Mouse (Mus musculus) c-Kit-negative CD71-positive TER-119-positive erythroid progenitor cells, embryonic 14.5 days (primary cell): ENCODE measurements around the gene Cd300ld3.
"Not testable (repeated sequence)": the region's sequence is repeated elsewhere in the genome, so short reads cannot be mapped to it uniquely, and the experiment has no call there.

ENCODE experiments used
- DNase-seq: peaks from one replicate; pipeline ENCODE4 v3.0.0-alpha.2; 2013; ENCODE audit warnings: low read depth, low spot score

The Cd300ld3 gene

DNA sequence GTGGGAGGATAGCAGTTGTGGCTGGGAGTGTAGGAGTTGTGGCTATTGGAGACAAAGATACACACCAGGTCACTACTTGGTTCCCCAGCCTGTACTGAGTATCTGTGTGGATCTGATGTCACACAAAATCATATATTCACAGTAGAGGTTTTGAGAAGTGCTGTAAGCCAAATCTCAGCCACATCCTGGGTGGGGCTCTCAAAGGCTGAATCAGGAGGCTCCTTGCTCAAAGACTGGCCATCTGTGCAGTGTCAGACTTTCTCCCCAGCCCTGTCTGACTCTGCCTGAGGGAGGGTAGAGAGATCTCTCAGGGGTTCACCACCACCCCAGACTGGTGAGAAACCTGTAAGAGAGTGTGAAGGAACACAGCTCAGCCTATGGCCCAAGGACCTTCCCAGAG, 6.3 kb upstream of the Cd300ld3 start:
- DNase-seq, result no peak

DNA sequence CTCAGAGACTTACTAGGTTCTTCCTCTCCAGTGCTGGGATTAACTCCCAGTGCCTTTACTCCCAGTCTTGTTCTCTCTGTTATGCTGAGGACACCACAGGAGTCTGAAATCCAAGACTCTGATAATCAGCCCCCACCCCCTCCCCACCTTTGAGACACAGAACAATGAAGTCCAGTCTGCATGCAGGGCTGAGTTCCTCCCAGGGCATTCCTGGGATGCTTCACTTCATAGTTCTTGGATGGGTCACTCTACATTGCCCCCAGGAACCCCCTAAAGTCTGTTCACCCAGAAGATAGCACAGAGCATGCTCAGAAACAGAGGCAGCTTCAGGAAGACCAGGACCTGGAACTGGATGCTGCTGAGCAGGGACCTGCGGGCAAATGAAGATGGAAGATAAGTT, 4.8 kb upstream of the Cd300ld3 start:
- DNase-seq, result no peak

DNA sequence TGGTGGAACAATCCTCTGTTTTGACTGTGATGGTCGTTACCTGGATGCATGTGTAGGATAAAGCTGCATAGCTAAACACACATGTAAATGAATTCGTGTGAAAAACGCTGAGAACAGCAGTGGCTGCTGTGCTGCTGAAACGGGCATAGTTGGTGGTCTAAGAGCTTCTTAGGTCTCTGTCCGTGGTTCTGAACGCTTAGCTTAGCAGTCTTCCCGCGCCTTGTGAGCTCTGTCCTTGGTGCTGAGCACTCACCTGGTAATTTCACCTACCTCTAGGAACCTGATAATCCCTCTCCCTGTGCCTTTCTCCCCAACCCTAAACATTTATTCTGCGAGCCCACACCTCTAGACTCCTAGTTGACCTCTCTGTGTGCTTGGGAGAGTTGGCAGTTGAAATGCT, 4.0 kb upstream of the Cd300ld3 start:
- DNase-seq, result no peak

DNA sequence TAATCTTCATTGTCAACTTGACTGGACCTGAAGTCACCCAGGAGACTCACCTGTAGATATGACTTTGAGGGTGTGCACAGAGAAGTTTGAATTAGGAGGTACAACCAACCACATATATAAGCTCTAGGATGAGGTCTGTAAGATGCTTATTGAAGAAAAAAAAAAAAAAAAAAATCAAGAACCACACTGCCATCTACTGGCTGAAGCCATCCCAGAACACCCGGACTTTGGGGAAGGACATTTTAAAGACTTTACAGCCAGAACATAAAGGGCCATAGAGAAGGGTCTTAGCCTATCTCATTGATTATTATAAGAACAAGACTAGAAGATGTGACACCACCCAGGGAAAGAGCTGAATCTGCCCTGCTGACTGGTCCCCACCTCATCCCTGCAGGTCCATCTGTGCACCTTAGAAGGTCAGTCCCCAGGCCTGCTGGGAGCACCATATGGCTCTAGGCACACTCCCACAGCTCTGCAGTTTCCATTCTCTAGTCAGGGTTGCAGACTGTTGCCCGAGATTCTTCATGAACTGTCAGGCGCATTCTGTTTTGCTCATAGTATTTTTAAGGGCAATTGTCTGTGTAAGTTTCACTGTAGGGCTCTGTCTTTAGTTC, 1.2 kb upstream of the Cd300ld3 start:
- no peak for DNase-seq

DNA sequence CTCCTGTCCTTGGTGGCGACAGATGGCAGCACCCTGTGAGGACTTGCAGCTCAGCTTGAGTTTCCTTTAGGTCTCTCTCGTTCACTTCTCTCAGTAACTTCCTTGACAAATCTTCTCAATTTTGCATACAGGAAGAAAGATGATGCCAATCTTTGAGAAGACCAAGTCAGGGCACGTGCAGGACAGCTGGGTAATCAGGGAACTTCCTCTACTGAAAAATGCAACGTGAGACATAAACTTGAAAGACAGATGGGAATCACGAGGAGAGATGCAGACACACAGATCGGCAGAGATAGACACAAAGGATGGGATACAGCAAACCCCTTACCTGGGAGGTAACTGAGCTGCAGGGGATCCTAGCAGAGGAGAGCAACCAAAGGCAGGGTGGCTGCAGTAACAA, 10.5 kb downstream of the Cd300ld3 start, which contains the start of gene Cd300ld5:
Gene Cd300ld5 (minus strand): TSS at position 101 of the 400 bp plus-strand sequence.
- DNase-seq, result not testable (repeated sequence)

DNA sequence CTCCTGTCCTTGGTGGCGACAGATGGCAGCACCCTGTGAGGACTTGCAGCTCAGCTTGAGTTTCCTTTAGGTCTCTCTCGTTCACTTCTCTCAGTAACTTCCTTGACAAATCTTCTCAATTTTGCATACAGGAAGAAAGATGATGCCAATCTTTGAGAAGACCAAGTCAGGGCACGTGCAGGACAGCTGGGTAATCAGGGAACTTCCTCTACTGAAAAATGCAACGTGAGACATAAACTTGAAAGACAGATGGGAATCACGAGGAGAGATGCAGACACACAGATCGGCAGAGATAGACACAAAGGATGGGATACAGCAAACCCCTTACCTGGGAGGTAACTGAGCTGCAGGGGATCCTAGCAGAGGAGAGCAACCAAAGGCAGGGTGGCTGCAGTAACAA, 21.3 kb downstream of the Cd300ld3 start, which contains the start of gene Cd300ld4:
Gene Cd300ld4 (minus strand): TSS at position 101 of the 400 bp plus-strand sequence.
- DNase-seq, result not testable (repeated sequence)

DNA sequence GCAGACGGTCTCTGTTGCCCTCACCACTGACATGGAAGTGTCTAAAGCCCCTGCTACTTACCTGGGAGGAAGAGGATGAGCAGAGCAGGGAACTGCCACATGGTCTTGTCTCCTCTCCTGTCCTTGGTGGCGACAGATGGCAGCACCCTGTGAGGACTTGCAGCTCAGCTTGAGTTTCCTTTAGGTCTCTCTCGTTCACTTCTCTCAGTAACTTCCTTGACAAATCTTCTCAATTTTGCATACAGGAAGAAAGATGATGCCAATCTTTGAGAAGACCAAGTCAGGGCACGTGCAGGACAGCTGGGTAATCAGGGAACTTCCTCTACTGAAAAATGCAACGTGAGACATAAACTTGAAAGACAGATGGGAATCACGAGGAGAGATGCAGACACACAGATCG, 32.1 kb downstream of the Cd300ld3 start, which contains the start of gene Cd300ld2:
Gene Cd300ld2 (minus strand): TSS at position 101 of the 400 bp plus-strand sequence.
- not testable (repeated sequence) for DNase-seq

DNA sequence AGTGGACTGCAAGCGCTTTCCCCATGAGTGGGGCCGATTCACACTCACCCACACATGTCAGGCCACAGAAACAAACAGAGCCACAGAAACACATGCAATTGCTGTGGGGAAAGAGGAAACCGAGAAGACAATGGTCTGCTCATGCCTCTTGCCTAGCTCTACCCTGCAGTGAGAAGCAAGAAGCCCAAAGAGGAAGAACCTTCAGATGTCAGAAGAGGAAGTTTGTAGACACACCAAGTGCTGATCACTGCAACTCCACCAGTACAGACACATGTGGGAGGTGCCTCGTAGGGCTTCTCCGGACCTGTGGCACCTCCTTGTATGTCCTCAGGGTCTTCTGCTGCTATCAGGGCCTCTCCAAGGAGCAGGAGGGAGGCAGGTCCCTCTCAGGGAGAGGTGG, 44.1 kb downstream of the Cd300ld3 start:
- DNase-seq, result no peak

DNA sequence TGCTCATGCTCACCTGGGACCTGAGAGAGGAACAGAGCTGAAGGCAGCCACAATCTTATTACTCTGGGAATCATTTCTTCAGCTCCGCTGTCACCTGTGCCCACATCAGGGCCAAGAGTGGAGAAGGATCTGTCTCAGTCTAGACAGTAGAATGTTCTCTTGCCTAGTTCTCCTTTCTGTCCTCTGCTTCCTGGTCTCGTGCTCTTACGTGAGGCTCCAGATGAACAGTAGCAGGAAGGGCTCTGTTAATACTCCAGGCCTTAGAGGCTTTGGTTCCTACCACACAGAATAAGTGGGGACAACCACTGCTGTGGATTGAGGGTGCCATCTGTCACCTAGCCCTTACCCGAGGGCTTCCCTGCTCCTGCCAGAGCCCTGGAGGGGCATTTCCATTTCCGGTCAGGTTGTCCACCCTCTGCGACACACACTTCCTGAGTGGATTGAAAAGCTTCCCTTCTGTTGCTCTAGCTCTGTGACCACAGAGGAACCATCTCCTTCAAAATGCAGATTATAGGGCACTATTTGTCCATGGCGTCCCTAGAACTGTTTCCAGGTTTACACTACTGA, 46.7 kb downstream of the Cd300ld3 start, which contains the start of gene Cd300c2:
Gene Cd300c2 (minus strand): TSS at position 407 of the 567 bp plus-strand sequence.
- no peak for DNase-seq
